Mouse (Mus musculus) midbrain, embryonic 15.5 days (tissue): ENCODE data around the gene Ube2d1. TPM values are rescaled to one million over a fixed set of nuclear protein-coding genes. Genes with fewer than 3 reads are reported as not detected.

Experiments used
- ATAC-seq: fragments of 200-750 bp; cut with Nextera tagmentation; replicated peaks from 2 replicates; pipeline ENCODE4 v1.8.0; 2017; ENCODE audit warnings: moderate TSS enrichment
- H3K27ac ChIP-seq: fragments of 300-500 bp; sonication (generic); 2 replicates; pipeline ENCODE4 v1.5.1; 2015; ENCODE audit warnings: mild to moderate bottlenecking, inconsistent platforms
- H3K27me3 ChIP-seq: fragments of 300-500 bp; sonication (generic); replicated peaks from 2 replicates; pipeline ENCODE4 v1.6.1; 2015; ENCODE audit warnings: inconsistent platforms
- H3K36me3 ChIP-seq: fragments of 300-500 bp; sonication (generic); replicated peaks from 2 replicates; pipeline ENCODE4 v1.6.1; 2015; ENCODE audit warnings: inconsistent platforms
- H3K4me1 ChIP-seq: fragments of 300-500 bp; sonication (generic); 2 replicates; pipeline ENCODE4 v1.6.1; 2015; ENCODE audit warnings: inconsistent platforms
- H3K4me2 ChIP-seq: fragments of 300-500 bp; sonication (generic); 2 replicates; pipeline ENCODE4 v1.6.1; 2015; ENCODE audit warnings: inconsistent platforms, mild to moderate bottlenecking, moderate library complexity
- H3K4me3 ChIP-seq: fragments of 300-500 bp; sonication (generic); 2 replicates; pipeline ENCODE4 v1.5.1; 2015; ENCODE audit warnings: mild to moderate bottlenecking, inconsistent platforms
- H3K9ac ChIP-seq: fragments of 300-500 bp; sonication (generic); 2 replicates; pipeline ENCODE4 v1.6.1; 2015; ENCODE audit warnings: mild to moderate bottlenecking, inconsistent platforms
- H3K9me3 ChIP-seq: fragments of 300-500 bp; sonication (generic); 2 replicates; pipeline ENCODE4 v1.6.1; 2016; ENCODE audit warnings: inconsistent platforms
- WGBS: fragments of 180-500 bp; shearing (Covaris S2); methylation state at CpG from one replicate; pipeline ENCODE4 v1.1.7; 2015; ENCODE audit warnings: mixed read lengths; 5-methylcytosine and 5-hydroxymethylcytosine counted together
- polyA plus RNA-seq: library from polyadenylated mRNA; unstranded; fragments of >200 nt; fragmentation: Nextera tagmentation; extraction: Ambion mirVana; gene quantifications from 2 replicates; pipeline ENCODE4 v1.2.1, GENCODE M21; 2015

Gene Ube2d1
- polyA plus RNA-seq, 1 experiment from 2014 or later: 180 TPM

GRCm38 (mm10) chr10:71316056-71316455 is 31.0 kb upstream of the Ube2d1 start:
- Histone ChIP-seq H3K4me2 (no peak overlapping the region), H3K9ac (no peak overlapping the region), H3K27me3 (no peaks in the 10 kb centered on the region), H3K4me3 (no peak overlapping the region), H3K9me3 (no peaks in the 10 kb centered on the region), H3K27ac (no peak overlapping the region), H3K36me3 (no peaks in the 10 kb centered on the region), H3K4me1 (no peaks in the 10 kb centered on the region)
- WGBS: 84% methylated on average over 11 of the region's 11 CpGs
- no peak for ATAC-seq

GRCm38 (mm10) chr10:71314596-71314995 is 29.5 kb upstream of the Ube2d1 start:
- Histone ChIP-seq H3K9me3 (no peaks in the 10 kb centered on the region), H3K4me3 (no peak overlapping the region), H3K4me2 (no peak overlapping the region), H3K4me1 (no peaks in the 10 kb centered on the region), H3K27ac (no peak overlapping the region), H3K36me3 (no peaks in the 10 kb centered on the region), H3K27me3 (no peaks in the 10 kb centered on the region), H3K9ac (no peak overlapping the region)
- 89% methylated on average over 3 of the region's 3 CpGs for WGBS
- ATAC-seq: no peak

- 48% methylated on average over 3 of the region's 3 CpGs for WGBS
- H3K36me3 ChIP-seq: no peaks in the 10 kb centered on the region
- H3K9ac ChIP-seq: no peak overlapping the region
- no peak for ATAC-seq
- H3K4me3 ChIP-seq: no peak overlapping the region
- H3K9me3 ChIP-seq: no peaks in the 10 kb centered on the region
- H3K4me1 ChIP-seq: no peaks in the 10 kb centered on the region
- H3K27me3 ChIP-seq: no peaks in the 10 kb centered on the region
- no peak overlapping the region for H3K4me2 ChIP-seq
- no peak overlapping the region for H3K27ac ChIP-seq
Observed at GRCm38 (mm10) chr10:71310288-71310687, 25.2 kb upstream of the Ube2d1 start.

- no peak overlapping the region for H3K4me3 ChIP-seq
- no peak overlapping the region for H3K9ac ChIP-seq
- H3K4me2 ChIP-seq: no peak overlapping the region
- WGBS: 95% methylated on average over 5 of the region's 5 CpGs
- no peaks in the 10 kb centered on the region for H3K27me3 ChIP-seq
- H3K36me3 ChIP-seq: no peaks in the 10 kb centered on the region
- no peaks in the 10 kb centered on the region for H3K4me1 ChIP-seq
- H3K27ac ChIP-seq: no peak overlapping the region
- ATAC-seq: no peak
- H3K9me3 ChIP-seq: no peaks in the 10 kb centered on the region
Observed at GRCm38 (mm10) chr10:71308199-71308598, 23.1 kb upstream of the Ube2d1 start.

GRCm38 (mm10) chr10:71306759-71307158 is 21.7 kb upstream of the Ube2d1 start:
- Histone ChIP-seq H3K36me3 (no peaks in the 10 kb centered on the region), H3K4me2 (no peak overlapping the region), H3K27ac (no peak overlapping the region), H3K9me3 (no peaks in the 10 kb centered on the region), H3K4me1 (no peaks in the 10 kb centered on the region), H3K27me3 (no peaks in the 10 kb centered on the region), H3K4me3 (no peak overlapping the region), H3K9ac (no peak overlapping the region)
- ATAC-seq: no peak
- WGBS: 72% methylated on average over 6 of the region's 6 CpGs

- no peak overlapping the region for H3K9ac ChIP-seq
- H3K9me3 ChIP-seq: no peaks in the 10 kb centered on the region
- H3K27ac ChIP-seq: no peak overlapping the region
- WGBS: 29% methylated on average over 6 of the region's 6 CpGs
- no peaks in the 10 kb centered on the region for H3K36me3 ChIP-seq
- no peaks in the 10 kb centered on the region for H3K27me3 ChIP-seq
- H3K4me1 ChIP-seq: no peaks in the 10 kb centered on the region
- H3K4me2 ChIP-seq: peak overlapping the region; percentile 25
- H3K4me3 ChIP-seq: no peak overlapping the region
- 0 out of 2 replicates have a peak, but pooled peaks have one; percentile 20 for ATAC-seq
Observed at GRCm38 (mm10) chr10:71306190-71306589, 21.1 kb upstream of the Ube2d1 start.

GRCm38 (mm10) chr10:71302490-71302889 is 17.4 kb upstream of the Ube2d1 start:
- no peaks in the 10 kb centered on the region for H3K9me3 ChIP-seq
- no peaks in the 10 kb centered on the region for H3K27me3 ChIP-seq
- H3K4me2 ChIP-seq: no peak overlapping the region
- ATAC-seq: no peak
- WGBS: 26% methylated on average over 5 of the region's 5 CpGs
- no peak overlapping the region for H3K9ac ChIP-seq
- no peaks in the 10 kb centered on the region for H3K4me1 ChIP-seq
- no peak overlapping the region for H3K4me3 ChIP-seq
- no peak overlapping the region for H3K27ac ChIP-seq
- no peaks in the 10 kb centered on the region for H3K36me3 ChIP-seq

- H3K9ac ChIP-seq: no peak overlapping the region
- no peaks in the 10 kb centered on the region for H3K4me1 ChIP-seq
- no peak overlapping the region for H3K4me2 ChIP-seq
- no peaks in the 10 kb centered on the region for H3K36me3 ChIP-seq
- no peak overlapping the region for H3K4me3 ChIP-seq
- no peak for ATAC-seq
- H3K9me3 ChIP-seq: no peaks in the 10 kb centered on the region
- no peak overlapping the region for H3K27ac ChIP-seq
- 83% methylated on average over 16 of the region's 16 CpGs for WGBS
- H3K27me3 ChIP-seq: no peaks in the 10 kb centered on the region
Observed at GRCm38 (mm10) chr10:71300161-71300560, 15.1 kb upstream of the Ube2d1 start.

- Histone ChIP-seq H3K4me3 (no peak overlapping the region), H3K27me3 (no peaks in the 10 kb centered on the region), H3K36me3 (no peaks in the 10 kb centered on the region), H3K4me2 (no peak overlapping the region), H3K9ac (no peak overlapping the region), H3K27ac (no peak overlapping the region), H3K4me1 (no peaks in the 10 kb centered on the region), H3K9me3 (no peaks in the 10 kb centered on the region)
- 62% methylated on average over 4 of the region's 4 CpGs for WGBS
- ATAC-seq: no peak
Observed at GRCm38 (mm10) chr10:71293245-71293644, 8.2 kb upstream of the Ube2d1 start.

- no peaks in the 10 kb centered on the region for H3K27me3 ChIP-seq
- H3K27ac ChIP-seq: no peak overlapping the region
- H3K36me3 ChIP-seq: no peaks in the 10 kb centered on the region
- ATAC-seq: no peak
- no peak overlapping the region for H3K4me3 ChIP-seq
- H3K9ac ChIP-seq: no peak overlapping the region
- H3K4me2 ChIP-seq: no peak overlapping the region
- H3K4me1 ChIP-seq: no peaks in the 10 kb centered on the region
- no peaks in the 10 kb centered on the region for H3K9me3 ChIP-seq
- WGBS: 39% methylated on average over 3 of the region's 11 CpGs
Observed at GRCm38 (mm10) chr10:71292254-71292653, 7.2 kb upstream of the Ube2d1 start.

- Histone ChIP-seq H3K4me1 (no peaks in the 10 kb centered on the region), H3K36me3 (no peaks in the 10 kb centered on the region), H3K27ac (no peak overlapping the region), H3K9ac (no peak overlapping the region), H3K9me3 (no peaks in the 10 kb centered on the region), H3K4me2 (no peak overlapping the region), H3K27me3 (no peaks in the 10 kb centered on the region), H3K4me3 (no peak overlapping the region)
- no peak for ATAC-seq
- WGBS: 16% methylated on average over 4 of the region's 4 CpGs
Observed at GRCm38 (mm10) chr10:71291801-71292200, 6.7 kb upstream of the Ube2d1 start.

- H3K36me3 ChIP-seq: no peaks in the 10 kb centered on the region
- no peak overlapping the region for H3K4me2 ChIP-seq
- no peak overlapping the region for H3K27ac ChIP-seq
- 14% methylated on average over 3 of the region's 3 CpGs for WGBS
- ATAC-seq: no peak
- no peaks in the 10 kb centered on the region for H3K4me1 ChIP-seq
- H3K9me3 ChIP-seq: no peaks in the 10 kb centered on the region
- no peak overlapping the region for H3K9ac ChIP-seq
- H3K4me3 ChIP-seq: no peak overlapping the region
- H3K27me3 ChIP-seq: no peaks in the 10 kb centered on the region
Observed at GRCm38 (mm10) chr10:71291179-71291661, 6.2 kb upstream of the Ube2d1 start.

- no peaks in the 10 kb centered on the region for H3K9me3 ChIP-seq
- H3K27me3 ChIP-seq: no peaks in the 10 kb centered on the region
- 0 out of 2 replicates have a peak, but pooled peaks cover 2% of the 10 kb centered on the region for H3K36me3 ChIP-seq
- peak overlapping the region; percentile 71 for H3K4me2 ChIP-seq
- H3K4me1 ChIP-seq: peaks cover 42% of the 10 kb centered on the region
- WGBS: 0% methylated on average over 41 of the region's 41 CpGs
- H3K4me3 ChIP-seq: peak overlapping the region; percentile 78
- peak overlapping the region; percentile 96 for H3K9ac ChIP-seq
- ATAC-seq: peak; percentile 84
- H3K27ac ChIP-seq: peak overlapping the region; percentile 88
Observed at GRCm38 (mm10) chr10:71284511-71285125, 444 bp downstream of the Ube2d1 start.
